Mouse (Mus musculus) left cerebral cortex, postnatal 4 days (tissue): Measurements from ENCODE around the gene Pde6d. TPM values are rescaled to one million over a fixed set of nuclear protein-coding genes. Genes with fewer than 3 reads are reported as not detected.
A peak's percentile ranks its signal among the peaks of the same experiment; 100 is the strongest.

ENCODE experiments used
- DNase-seq: peaks from one replicate; pipeline ENCODE4 v3.0.0-alpha.2; 2022
- intact Hi-C: fragments of 180-260 bp; cut with DNase I; formaldehyde crosslinking; loops from one replicate; pipeline ENCODE4 v1.15.1; 2025
- total RNA-seq, 2 experiments: library from RNA; stranded (reverse); gene quantifications; 2 replicates each; pipeline ENCODE4 v1.2.3; 2021

The Pde6d gene
- 10 to 100 TPM; 74.4 to 74.5 TPM for total RNA-seq

DNA sequence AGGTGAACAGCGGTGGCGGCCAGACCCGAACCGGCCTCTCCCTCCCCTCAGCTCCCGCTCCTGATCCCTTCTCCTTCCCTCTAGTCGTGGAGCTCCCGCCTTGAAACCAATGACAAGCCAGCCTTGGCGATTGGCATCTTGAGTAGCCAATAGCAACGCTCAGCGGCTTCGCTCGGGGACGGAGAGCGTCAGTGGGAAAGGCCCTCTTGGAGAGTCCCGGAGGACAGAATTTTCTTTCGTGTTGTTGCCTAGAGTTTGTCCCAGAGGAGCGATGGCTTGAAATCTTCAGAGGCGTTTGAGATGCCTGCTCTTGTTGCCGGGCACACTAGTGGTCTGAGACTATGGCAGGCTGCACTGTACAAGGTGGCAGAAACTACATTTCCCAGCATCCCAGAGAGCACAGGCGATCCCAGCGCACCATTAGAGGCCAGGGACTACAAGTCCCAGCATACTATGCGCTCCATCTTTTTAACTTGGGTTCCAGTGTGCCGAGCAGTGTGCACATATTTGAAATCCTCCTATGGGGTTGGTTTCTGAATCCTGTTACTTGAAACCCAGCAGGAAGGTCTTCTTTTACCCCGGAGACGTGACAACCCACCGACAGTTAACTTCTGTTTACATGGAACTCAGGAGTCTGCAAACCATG is at the start of gene Pde6d, which contains the start of gene Cops7b:
Pde6d (minus strand) TSS at position 179 of the 646 bp plus-strand sequence.
Cops7b (plus strand) TSS at position 454 of the 646 bp plus-strand sequence.
- intact Hi-C loops = no loop called here
- DNase-seq = peak; percentile 96

DNA sequence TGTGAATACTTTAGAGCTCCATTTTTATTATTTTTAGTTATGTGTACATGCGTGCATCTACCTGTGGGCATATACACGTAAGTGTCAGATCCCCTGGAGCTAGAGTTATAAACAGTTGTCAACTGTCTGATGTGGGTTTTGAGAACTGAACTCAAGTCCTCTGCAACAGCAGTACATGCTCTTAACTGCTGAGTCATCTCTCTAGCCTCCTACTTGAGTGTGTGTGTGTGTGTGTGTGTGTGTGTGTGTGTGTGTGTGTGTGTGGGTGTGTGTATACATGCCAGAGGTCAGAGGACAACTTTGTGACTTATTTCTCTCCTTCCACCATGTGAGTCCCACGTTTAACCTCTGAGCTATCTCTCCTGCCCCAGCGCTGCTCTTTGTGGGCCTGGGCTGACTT is 48.1 kb upstream of the Pde6d start:
- no peak for DNase-seq
- intact Hi-C loops = no loop called here

DNA sequence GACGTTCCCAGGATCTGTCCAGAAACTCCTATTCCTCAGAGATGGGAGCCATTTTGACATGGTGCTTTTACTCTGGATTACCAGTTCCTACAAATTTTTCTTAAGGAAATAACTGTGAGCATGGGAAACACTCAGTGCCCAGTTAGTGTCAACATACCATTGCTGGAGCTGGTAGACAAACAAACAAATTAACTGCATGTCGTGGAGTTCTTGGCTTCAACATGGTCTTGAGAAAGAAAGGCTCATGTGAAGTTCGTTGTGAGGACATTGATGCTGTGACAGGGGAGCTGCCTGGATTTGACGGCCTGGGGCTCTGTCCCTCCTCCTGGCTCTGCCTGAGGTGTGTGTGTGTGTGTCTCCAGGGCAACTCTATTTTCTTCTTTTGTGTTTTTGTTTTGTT is 47.5 kb upstream of the Pde6d start:
- intact Hi-C loops = no loop called here
- no peak for DNase-seq

DNA sequence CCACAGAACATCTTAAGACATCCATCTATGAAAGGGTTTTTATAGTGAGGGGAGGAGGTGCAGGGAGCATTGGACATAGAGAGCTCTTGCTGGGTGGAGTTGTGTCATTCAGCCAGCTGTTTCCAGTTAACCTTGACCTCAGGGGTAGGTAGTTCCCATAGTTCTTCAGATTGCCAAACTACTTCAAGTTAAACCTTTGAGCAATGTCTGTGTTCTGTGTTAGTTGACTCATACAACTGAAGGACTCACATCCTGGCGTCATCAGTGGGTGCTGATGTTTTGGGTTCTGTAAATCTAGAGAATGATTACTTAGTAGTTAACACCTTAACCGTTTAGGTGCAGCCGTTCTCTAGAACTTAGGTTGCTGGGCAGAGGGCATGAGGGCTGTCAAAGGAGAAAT is 45.8 kb upstream of the Pde6d start:
- intact Hi-C loops = no loop called here
- DNase-seq = no peak

DNA sequence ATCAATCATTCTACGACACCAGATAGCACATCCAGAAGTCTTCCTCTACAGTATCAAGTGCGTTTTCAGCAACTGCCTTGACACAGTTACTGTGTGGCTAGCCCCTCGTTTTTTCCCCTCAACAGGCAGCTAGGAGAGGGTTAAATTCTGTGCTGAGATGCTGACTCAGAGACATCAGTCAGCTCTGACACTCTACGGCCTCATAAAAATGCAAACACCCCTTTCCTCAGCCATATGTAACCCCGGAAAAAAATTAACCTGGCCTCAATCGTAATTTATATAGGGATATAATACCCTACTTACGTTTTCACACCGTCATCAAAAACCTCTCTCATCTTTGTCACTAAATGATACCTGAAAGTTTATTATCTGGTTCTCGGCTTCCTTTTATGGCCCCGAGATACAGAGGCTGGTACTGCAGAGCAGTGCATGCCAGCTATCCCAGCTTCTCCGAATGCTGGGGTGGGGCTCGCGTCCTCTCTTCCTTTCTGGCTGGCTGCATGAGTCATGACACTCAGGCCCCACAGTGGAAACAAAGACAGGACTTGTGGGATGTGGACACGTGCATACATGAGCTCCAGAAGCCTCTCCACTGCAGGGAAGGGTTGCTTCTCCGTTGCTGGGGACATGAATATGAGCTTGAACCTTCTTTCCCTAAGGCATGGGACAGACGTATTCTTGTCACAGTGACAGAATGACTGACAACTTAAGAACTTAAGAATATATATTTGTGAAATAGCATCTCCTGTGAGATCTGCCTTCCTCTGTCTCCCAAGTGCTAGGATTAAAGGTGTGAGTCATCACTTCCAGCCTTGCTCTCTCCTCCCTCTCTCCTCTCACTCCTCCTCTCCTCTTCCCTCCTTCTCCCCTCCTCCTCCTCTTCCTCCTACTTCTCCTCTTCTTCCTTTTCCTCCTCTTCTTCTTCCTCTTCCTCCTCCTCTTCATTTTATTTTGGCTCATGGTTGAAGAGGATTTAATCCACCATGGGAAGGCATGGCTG is 40.9 kb upstream of the Pde6d start:
- DNase-seq = no peak
- intact Hi-C loops = no loop called here

DNA sequence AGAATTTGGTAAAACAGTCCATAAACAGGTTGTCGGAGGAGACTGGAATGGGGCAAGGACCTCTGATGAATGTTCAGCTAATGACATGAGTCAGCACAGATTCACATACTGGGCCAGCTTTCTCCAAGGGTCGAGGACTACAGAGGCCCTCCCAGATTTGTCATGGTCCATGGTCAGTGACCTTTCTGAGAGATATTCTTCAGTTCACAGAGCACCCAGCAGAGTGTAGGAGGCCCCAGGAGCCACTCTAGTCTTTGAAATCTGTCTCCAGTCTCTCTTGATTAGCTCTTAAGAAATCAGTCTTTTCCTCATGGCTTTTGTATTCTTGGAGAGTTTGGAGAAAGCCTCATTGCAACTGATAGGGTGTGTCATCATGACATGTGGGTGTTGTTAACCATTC is 39.9 kb upstream of the Pde6d start:
- intact Hi-C loops = no loop called here
- DNase-seq = no peak

DNA sequence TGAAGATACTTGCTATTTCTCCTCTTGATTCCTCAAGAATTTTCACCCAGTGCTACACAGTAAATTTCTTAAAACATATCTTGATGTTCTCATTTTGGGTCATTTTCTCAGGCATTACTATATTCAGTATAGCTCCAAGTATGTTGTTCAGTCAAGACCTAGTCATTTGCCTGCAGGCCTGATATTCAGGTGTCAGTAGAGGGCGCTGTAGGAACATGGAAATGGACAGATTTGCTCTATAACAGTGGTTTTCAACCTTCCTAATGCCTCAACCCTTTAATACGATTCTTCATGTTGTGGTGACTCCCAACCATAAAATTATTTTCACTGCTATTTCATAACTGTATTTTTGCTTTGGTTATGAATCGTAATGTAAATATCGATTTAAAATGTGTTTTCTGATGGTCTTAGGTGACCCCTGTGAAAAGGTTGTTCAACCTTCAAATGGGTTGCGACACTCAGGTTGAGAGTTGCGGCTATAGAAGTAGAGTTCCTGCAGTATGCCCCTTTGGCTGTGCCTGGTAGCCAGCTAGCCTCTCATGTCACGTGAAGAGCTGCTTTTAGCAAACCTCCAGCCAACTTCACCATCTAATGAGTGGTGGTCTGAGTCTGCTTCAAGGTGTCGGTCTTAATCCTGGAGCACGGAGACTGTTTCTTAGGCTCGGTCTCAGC is 36.2 kb upstream of the Pde6d start:
- intact Hi-C loops = no loop called here
- DNase-seq = peak; percentile 72

DNA sequence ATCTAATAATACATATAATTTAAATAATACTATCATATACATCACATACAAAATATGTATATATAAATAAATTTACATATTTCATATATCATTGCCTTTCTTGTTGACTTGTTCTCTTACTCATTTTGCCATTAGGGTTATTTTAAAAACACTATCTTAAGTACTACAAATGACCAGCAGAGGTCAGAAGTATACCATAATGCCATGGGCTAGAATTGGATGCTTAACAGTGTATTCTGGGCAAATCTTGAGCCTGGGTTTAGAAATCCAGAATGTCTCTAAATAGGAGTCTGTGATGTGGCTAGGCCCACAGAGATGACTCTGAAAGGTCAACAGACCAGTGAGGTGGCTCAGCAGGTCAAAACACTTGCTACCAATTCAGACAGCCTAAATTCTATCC is 31.8 kb upstream of the Pde6d start:
- no peak for DNase-seq
- intact Hi-C loops = loop anchor here (5.0 kb wide), 1 partner anchor 573 kb away; no protein-coding TSS in a partner anchor

DNA sequence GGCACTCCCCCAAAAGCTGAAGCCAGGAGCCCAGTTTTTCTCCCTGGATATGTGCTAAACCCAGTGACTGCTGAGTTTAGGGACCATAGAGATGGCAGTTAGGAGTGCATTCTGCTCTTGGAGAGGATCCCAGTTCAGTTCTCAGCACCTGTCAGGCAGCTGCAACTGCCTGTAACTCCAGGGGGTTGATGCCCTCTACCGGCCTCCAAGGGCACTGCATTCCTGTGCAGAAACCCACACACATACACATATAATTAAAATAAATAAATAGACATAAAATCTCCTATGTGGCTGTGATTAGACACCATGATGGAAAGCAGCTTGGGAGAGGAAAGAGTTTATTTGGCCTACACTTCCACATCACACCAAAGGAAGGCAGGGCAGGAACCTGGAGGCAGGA is 29.7 kb upstream of the Pde6d start:
- no peak for DNase-seq
- intact Hi-C loops = loop anchor here (5.0 kb wide), 1 partner anchor 575 kb away; no protein-coding TSS in a partner anchor

DNA sequence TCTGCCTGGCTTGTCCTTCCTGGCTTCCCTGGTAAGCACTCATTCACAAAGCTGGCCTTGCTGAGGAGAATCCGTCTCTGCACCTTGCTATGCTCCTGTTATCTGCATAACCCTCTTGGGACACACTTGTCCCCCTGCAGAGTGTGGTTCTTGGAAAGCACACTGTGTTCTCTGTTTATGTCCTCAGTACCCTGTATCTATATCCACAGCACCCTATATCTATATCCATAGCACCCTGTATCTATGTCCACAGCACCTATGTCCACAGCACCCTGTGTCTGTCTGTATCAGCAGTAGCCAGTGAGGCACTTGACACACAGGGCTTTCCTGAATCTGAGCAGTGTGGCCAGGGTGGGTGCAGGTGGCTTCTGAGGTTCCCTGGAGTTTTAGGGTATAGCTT is 28.5 kb upstream of the Pde6d start:
- no peak for DNase-seq
- intact Hi-C loops = loop anchor here (5.0 kb wide), 1 partner anchor 576 kb away; no protein-coding TSS in a partner anchor

DNA sequence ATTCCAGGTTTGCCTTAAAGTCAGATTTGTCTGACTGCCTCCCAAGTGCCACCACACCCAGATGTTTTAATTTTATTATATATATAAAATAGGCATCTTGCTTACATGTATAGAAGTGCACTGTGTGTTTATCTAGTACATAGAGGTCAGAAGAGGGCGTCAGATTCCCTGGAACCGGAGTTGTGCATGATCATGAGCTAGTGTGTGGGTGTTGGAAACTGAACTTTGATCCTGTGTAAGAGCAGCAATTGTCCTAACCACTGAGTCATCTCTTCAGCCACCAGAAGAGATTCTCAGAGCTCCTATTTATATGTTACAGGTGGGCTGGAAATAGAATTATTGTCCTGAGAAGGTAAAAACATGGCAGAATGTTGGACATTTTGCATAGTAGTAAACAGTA is 17.7 kb upstream of the Pde6d start:
- intact Hi-C loops = no loop called here
- DNase-seq = no peak

DNA sequence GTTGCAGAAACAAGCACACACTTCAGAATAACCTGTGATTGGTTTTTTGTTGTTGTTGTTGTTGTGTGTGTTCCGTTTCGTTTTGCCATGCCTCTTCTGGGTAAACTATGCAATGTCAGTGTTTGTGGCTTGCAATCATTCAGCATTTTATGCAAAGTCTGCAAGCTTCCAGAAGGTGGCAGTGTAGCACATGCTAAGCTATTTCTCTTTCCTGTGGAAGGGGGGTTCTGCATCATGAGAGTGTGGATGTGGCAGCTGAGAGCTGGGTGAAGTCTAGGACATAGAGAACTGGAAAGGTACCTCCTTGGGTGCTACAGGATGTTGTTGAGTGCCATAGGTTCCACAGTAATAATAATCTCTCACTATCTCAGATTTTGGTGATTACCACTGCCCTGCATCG is 16.1 kb upstream of the Pde6d start:
- intact Hi-C loops = no loop called here
- peak; percentile 10 for DNase-seq

DNA sequence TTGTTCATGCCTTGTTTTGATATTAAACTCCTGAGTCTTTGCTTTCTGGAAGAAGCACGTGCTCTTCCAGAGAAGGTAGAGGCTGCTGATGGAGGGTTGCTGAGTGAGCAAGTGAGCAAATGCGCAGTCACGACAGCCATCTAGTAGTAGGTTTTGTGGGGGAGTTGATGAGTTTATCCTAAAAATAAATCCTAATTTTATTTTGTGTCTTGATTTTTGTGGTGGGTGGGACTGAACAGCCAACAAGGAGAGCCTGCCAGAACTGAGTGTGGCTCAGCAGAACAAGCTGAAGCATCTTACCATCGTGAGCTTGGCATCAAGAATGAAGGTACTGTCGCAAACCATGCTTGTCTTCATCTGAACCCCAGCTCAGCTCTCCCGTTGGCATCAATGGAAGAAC is 14.1 kb upstream of the Pde6d start:
- intact Hi-C loops = no loop called here
- DNase-seq = no peak

DNA sequence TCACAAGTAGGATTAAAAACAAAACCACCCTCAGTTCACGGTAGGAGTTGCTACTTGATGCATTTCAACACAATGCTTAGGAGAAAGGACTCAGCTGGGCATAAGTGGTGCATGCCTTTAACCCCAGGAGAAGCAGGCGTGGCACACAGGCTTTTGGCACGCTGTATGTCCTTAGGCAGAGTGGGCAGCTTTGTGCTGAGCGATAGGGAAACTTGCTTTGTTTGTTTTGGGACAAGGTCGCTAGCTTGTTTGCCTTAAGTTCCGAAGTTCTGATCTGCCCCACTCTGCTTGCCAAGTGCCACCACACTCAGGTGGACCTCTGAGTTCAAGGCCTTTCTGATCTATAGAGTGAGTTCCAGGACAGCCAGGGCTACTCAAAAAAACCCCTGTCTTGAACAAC is 12.9 kb upstream of the Pde6d start:
- no peak for DNase-seq
- intact Hi-C loops = no loop called here

DNA sequence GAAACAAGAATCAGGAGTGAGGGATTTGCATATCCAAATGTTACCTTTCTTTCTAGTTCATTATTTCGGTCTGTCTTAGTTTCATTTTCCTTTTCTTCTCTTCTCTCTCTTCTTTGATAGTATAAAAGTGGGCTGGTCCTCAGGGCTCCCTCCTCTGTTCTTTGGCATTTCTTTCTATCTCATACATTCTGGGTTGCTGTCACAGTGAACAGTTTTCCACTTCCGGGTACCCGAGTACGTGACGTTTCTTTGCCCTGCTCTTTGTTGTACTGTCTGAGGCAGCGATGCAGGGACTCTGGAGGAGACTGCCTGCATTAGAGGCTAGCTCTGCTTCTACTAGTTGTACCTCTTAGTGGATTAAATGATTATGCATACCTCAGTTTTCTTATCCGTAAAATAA is 12.1 kb upstream of the Pde6d start:
- intact Hi-C loops = no loop called here

DNA sequence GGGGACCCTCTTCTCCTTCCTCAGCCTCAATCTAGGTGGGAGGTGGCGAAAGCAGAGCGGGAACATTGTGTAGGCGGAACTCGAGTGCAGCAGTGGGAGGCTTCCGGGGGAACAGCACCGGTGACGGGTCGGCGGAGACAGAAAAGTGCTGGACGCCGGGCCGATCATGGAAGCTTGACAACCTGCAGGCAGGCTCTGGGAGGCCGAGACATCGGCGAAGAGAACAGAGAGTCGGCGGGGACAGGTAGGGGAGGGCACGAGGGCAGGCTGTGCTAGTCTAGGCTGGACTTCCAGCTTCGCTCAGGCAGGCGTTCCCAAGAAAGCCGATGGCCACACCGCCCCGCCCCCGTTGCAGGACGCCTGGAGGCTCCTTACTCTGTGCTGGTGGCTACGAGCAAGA is 4.6 kb upstream of the Pde6d start:
- intact Hi-C loops = no loop called here
- DNase-seq = peak; percentile 82

More for the DNA sequence above, 12.1 kb upstream of the Pde6d start:
- no peak for DNase-seq

DNA sequence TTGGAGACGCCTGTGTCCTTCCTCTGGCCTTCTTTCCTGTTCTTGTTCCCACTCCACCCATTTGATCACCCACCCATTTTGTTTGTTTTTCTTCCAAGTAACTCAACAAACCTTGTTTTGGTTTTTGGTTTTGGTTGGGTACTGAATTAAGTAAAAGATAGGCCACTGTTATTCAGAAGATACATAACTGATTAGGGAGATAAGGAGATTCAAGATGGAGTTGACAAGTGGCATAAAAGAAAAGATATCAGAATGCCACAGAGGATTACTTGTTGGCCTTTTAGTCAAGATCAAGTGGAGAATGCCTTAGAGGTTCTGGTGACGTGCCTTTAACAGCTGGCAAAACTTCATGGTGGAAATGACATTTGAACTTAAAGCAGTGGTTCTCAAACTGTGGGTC is 1.3 kb upstream of the Pde6d start:
- no peak for DNase-seq
- intact Hi-C loops = no loop called here

DNA sequence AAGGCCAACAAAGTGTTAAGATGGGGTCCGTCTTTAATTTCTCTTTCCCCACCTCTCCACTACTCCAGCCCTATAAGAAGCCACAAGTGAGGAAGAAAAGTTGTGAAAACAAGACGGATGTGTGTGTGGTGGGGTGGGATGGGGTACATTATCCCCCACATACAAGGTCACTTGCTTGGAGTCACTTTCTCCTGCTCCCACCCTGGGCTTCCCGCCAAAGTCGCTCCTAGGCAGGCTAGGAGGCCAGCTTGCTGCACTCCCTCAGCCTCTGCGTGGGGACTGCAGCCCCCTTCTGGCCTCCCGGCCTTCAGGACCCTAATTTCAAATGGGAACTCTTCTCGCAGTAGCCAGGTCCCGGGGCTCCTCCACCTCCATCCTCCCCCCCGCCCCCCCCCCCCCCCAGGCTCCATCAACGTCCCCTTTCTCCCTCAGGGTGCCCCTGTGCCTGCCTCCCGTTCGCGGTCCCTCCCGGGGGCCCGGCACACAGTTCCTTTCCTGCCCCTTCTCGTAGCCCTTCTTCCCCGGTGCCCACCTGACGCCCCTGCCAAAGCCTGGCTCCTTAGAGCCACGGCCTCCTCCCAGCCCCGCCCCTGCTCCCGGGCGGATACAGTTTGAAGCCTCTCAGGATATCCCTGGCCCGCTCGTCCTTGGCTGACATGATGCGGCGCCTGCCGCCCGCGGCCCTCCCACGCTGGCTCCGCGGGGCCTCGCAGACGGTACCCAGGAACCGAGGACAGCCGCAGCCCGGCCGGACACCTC is 558 bp downstream of the Pde6d start:
- DNase-seq = peak; percentile 66
- intact Hi-C loops = no loop called here

DNA sequence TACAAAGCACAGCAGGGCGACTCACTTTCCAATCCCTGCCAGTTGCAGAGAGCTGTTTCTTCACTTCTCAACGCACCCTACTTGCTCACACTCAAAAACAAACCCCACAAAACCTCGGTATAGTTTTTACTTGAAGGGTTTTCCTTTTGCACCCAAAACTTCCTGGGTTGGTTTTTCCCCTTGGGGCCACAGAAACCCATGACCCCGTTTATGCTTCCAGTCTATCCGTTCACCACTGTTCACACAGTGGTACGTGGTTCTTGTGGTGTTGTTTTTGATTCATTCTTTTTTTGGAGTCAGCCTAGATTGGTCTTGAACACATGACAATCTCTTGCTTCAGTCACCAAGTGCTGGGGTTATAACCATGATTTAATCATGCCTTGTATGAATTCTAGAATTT is 2.0 kb downstream of the Pde6d start:
- intact Hi-C loops = no loop called here
- no peak for DNase-seq

DNA sequence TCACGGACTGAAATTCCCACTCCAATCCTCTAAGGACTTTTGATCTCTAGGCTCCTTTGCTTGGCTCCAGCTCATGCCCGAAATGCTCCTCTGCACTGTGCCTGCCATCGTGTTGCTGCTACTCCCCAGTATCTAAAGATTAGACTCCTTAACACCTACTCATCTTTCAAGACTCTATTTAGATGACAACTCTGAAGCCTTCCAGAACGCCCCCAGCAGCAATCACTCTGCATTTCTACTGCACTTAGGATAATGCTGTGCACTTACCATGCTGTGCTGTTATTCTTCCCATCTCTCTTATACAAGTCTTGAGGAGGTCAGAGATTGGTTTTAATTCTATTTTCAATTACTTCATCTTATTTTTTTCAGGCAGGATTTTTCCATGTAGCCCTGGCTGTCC is 10.5 kb downstream of the Pde6d start:
- intact Hi-C loops = no loop called here
- DNase-seq = no peak

DNA sequence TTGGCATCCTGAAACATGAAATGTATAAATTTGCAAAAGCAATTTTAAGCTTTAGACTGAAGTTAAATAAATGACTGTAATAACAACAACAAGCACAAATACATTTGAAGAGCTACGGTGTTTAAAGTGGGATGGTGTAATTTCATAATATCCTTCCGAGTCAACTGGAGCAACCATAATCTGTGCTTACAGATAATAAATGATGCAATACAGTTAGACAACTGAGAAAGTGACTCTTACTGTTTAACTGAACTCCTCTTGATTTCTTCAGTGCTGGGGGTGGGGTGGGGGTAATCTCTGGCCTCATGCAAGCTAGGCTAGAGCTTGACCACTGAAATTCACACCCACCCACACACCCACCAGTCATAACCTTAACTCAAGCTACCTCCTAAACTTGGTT is 11.0 kb downstream of the Pde6d start:
- DNase-seq = no peak
- intact Hi-C loops = no loop called here
